Mouse (Mus musculus): ENCODE data around the gene Det1.

- TF ChIP-seq CTCF (IDR thresholded peaks at IDR 0.05) (no peak), EP300 (IDR thresholded peaks at IDR 0.05) (no peak)
Measured at GRCm38 (mm10) chr7:78797843-78798455, 49.1 kb downstream of the Det1 start.

All from lung, postnatal 0 days (tissue).